Mouse (Mus musculus): ENCODE results near the gene Casz1.

Casz1 gene

GRCm38 (mm10) chr4:148905295-148905694, 101.1 kb downstream of the Casz1 start:
- DNase-seq (ENCODE audit: low read depth, low spot score), result no peak

- DNase-seq (ENCODE audit: low read depth, low spot score), result no peak
Measured at GRCm38 (mm10) chr4:148906806-148907205, 102.6 kb downstream of the Casz1 start.

- DNase-seq (ENCODE audit: low read depth, low spot score), result no peak
Measured at GRCm38 (mm10) chr4:148908214-148908681, 104.0 kb downstream of the Casz1 start.

GRCm38 (mm10) chr4:148908760-148909510, 104.7 kb downstream of the Casz1 start:
- peak; percentile 5 for DNase-seq (ENCODE audit: low read depth, low spot score)

- no peak for DNase-seq (ENCODE audit: low read depth, low spot score)
Measured at GRCm38 (mm10) chr4:148909566-148909965, 105.3 kb downstream of the Casz1 start.

DNA sequence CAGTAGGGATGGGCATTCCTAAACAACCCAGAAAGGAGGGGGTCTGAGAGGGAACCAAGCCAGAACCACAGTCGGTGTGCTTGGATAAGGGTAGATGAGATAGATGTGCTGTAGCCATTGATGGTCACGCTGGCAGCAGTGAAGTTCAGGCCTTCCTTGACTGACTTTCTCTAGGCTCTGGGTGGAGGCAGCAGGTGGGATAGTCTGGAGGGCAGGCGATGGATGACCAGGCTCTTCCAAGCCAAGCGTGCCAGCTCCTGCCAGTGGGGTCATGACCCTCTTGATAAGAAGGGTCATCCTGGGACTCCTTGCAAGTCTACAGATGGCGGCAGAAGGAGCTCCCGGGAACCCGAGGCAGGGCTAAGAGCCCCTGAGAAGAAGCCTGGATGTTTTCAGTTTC, 107.9 kb downstream of the Casz1 start:
- DNase-seq (ENCODE audit: low read depth, low spot score), result no peak

- no peak for DNase-seq (ENCODE audit: low read depth, low spot score)
Measured at GRCm38 (mm10) chr4:148912826-148913590, 108.8 kb downstream of the Casz1 start.

DNA sequence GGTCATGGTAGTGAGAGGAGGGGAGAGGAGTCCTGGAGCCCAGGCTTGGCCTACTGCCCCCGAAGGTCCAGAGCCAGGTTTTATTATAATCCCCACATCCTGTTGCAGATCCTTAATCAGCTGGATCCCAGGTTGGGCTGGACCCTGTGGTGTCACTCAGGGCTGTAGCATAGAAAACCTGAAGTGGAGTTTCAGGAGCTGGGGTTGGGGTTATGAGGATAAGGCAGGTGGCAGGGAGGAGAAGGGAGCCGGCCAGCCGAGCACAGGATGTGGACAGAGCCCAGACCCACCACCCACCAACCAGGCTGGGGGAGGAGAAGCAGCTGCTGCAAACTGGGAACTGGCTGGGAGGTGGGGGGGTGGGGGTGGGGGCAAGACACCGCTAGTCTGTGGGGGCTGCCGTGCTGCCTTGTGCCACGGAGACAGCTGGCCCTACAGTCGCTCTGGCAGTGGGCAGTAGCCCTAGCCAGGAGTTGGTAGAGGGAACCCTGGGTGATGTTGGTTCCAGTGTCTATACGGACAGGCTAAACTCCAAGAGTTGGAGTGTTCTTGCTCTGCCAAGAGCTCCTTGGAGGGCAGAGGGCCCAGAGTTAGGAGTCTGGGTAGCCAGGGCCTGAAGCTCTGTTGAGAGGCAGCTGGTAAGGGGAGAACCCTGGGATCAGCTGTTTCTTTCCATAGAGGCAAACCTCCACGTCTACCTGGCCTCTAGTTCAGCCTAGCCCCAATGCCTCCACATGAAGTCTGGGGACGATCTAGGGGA, 110.8 kb downstream of the Casz1 start:
- DNase-seq (ENCODE audit: low read depth, low spot score), result peak; percentile 38

DNA sequence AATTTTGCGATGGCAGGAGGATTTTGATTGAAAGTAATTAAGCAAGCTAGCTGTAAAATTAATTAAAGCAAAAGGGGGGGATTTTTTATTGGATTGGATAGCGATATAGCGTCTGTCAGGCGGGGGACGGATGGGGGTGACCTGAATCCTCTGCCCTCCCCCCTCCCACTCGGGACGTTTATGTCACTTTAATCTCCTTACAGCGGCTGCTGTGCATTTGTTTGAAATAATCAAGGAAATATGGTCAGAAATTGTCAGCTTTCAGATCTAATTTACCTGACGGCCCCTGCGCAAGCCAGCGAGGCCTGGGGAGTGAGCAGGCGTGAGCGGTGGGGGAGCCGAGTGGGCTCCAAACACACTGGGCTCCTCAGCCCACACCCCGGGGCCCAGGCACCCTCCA, 111.6 kb downstream of the Casz1 start:
- no peak for DNase-seq (ENCODE audit: low read depth, low spot score)

- no peak for DNase-seq (ENCODE audit: low read depth, low spot score)
Measured at GRCm38 (mm10) chr4:148918707-148919447, 114.6 kb downstream of the Casz1 start.

DNA sequence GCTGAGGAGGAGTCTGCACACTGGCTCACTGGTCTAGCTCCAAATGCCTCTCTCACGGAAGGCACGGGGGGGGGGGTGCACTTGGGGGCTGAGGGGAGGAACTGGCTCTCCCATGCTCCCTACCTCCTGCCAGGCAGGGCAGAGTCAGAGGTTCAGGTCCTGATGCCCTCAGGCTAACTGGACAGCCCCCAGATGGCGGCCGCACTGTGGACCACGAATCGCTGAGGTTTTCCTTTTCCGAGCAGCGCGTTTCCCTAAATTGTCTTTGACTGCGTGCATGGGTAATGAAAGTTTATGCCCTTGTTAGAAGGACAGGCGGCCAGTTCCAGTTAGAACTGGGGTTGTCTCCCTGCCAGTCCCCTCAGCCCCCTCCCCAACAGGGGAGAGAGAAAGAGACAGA, 116.4 kb downstream of the Casz1 start:
- DNase-seq (ENCODE audit: low read depth, low spot score), result no peak

DNA sequence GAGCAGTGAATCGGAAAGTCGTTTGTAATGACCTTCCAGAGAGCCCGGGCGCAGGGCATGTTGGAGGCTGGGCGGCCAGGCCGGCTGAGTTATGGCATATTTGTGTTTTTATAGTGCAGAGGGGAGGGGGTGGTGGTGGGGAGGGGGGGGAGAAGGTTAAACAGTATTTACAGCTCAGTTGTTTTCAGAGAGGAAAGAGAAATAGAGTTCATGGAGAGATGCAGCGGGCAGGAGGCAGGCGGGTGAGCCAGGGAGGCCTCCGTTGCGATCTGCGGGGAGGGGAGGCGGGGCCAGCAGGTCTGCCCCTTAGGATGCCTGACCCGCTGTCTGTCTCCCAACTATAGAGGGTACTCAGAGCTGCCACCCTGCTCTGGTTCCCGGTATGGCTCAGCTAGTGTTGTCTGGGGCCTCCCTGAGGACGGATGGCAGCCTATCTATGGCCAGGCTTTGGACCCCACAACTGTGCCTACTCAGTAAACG, 118.0 kb downstream of the Casz1 start:
- no peak for DNase-seq (ENCODE audit: low read depth, low spot score)

DNA sequence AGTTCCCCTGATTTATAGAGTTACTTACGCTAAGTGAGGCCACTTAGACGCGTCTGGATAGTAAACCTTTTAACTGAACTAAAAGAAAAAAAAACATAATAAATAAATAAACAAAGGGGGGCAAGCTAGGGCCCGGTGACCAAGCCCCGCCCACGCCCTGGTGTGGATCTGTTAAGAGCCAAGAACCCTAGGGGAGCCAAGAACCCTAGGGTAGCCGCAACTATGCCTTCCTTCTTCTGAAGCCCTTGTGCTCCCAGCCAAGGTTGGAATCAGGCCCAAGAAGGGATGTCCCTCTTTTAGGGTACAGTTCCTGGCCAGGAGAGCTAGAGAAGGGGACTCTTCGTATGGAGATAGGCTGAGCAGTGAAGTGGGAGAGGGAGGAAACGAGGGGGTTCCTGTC, 119.2 kb downstream of the Casz1 start:
- DNase-seq (ENCODE audit: low read depth, low spot score), result no peak

GRCm38 (mm10) chr4:148923976-148924375, 119.7 kb downstream of the Casz1 start:
- DNase-seq (ENCODE audit: low read depth, low spot score), result no peak

DNA sequence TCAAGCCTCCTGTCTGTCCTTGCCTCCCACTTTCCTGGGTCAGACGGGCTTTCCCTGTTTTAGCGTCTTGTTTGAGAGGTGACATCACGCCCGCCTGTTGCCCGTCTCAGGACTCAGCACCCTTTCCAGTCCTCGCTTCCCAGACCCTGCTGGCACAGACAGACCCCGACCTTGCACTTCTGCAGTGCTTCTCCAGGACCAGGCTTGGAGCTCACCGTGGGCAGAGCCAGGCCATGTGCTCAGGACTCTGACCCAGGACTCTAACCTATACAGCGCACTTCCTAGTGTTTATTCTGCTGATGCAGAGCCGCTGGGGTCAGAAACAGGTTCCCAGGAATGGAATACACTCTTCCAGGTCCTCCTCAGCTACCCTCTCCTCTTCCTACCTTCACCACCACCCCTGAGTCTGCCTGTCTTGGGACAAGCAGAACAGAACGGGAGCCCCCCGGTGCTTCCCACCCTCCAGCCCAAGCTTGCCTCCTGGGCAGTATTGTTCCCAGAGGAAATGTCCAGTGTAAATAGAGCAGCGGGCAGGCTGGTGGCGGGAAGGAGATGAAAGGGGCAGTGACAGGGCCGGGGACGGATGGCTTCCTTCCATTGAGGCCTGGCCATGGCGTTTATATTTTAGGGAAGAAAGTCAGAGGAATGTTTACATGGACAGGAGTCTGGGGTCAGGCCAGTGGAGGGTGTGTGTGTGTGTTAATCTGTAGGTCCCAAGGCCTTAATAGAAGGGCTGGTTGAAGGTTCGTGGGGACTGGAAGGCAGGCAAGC, 121.5 kb downstream of the Casz1 start:
- no peak for DNase-seq (ENCODE audit: low read depth, low spot score)

GRCm38 (mm10) chr4:148926459-148926858, 122.2 kb downstream of the Casz1 start:
- DNase-seq (ENCODE audit: low read depth, low spot score), result no peak

- DNase-seq (ENCODE audit: low read depth, low spot score), result peak; percentile 13
Measured at GRCm38 (mm10) chr4:148928316-148928715, 124.1 kb downstream of the Casz1 start.

- no peak for DNase-seq (ENCODE audit: low read depth, low spot score)
Measured at GRCm38 (mm10) chr4:148928876-148929275, 124.6 kb downstream of the Casz1 start.

DNA sequence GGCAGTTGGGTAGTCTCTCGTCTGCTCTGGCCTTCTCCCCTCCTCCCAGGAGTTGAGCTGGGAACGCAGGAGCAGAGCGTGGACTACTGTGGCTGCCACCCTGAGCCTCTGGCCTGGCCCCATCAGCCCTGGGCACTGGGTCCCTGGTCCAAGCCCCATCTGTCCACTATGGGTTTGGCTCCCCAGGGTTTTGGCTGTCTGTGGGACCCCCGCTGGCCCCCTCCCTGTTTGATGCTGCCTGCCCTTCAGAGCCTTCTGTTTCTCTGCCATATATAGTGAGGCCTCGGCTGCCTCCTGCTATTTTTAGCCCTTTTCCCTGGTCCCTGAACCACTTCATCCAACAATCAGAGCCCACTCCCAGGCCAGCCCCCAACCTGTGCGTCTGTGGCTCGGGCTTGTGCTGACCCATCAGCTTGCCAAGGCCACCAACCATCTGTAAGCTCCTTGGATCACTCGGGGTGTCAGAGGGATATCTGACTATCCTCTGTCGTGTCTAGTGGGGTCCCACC, 126.5 kb downstream of the Casz1 start:
- no peak for DNase-seq (ENCODE audit: low read depth, low spot score)

DNA sequence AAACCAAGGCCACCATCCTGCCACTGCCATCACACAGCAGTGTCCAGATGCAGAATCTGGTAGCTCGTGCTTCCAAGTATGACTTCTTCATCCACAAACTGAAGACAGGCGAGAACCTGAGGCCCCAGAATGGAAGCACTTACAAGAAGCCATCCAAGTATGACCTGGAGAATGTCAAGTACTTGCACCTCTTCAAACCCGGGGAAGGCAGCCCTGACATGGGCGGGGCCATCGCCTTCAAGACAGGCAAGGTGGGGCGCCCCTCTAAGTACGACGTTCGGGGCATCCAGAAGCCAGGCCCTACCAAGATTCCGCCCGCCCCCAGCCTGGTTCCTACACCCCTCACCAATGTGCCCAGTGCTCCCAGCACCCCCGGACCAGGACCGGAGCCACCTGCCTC, 128.9 kb downstream of the Casz1 start:
- no peak for DNase-seq (ENCODE audit: low read depth, low spot score)
